Mouse (Mus musculus): Measurements from ENCODE around the gene Ppm1k. TPM values are rescaled to one million over a fixed set of nuclear protein-coding genes. Genes with fewer than 3 reads are reported as not detected.
"Not testable (repeated sequence)": the region's sequence is repeated elsewhere in the genome, so short reads cannot be mapped to it uniquely, and the experiment has no call there.

The Ppm1k gene
- polyA plus RNA-seq, 1 experiment from 2014 or later, result 5.0 TPM

DNA sequence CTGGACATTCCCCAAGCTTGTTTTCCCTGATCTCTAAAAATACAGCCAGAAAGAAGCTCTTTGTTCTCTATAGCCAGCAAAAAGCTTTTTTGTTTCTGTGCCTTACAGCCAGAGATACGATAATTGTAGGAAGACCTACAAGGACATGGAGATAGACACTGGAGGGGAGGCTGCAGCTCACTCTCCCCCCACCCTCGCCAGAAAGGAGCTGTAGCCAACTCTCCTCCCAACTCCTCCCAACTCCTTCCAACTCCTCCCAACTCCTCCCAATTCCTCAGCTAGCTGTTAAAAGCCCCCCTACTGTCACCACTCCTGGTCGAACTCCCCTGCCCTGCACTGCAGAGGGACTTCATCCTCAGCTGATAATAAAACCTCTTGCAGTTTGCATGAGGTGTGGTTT, 67.1 kb downstream of the Ppm1k start:
- H3K9ac ChIP-seq (ENCODE audit: low read length); H3K4me3 ChIP-seq (ENCODE audit: low read depth, low read length); ATAC-seq (ENCODE audit: insufficient number of reproducible peaks, low FRiP score, low TSS enrichment, low read depth); H3K27ac ChIP-seq (replicated peaks; ENCODE audit: low read depth, low read length); H3K36me3 ChIP-seq (ENCODE audit: control insufficient read depth, insufficient read depth, low read length); H3K9me3 ChIP-seq (ENCODE audit: control insufficient read depth, low read length); H3K27me3 ChIP-seq (ENCODE audit: control insufficient read depth, insufficient read depth, low read length); DNase-seq (ENCODE audit: low spot score); H3K4me2 ChIP-seq (ENCODE audit: low read depth, severe bottlenecking); H3K4me1 ChIP-seq (ENCODE audit: control insufficient read depth, insufficient read depth, low read length): not testable (repeated sequence)
- WGBS, result 23% methylated on average over 3 of the region's 3 CpGs

Other genes starting within 250 kb of the Ppm1k start
- not detected in 2 replicates for gene Vmn1r16, start 206.0 kb downstream of the Ppm1k start, polyA plus RNA-seq (2014; fragmentation: Nextera tagmentation; extraction: Ambion mirVana)
- gene Vmn1r17, start 171.7 kb downstream of the Ppm1k start, polyA plus RNA-seq (2014; fragmentation: Nextera tagmentation; extraction: Ambion mirVana), result not detected in 2 replicates
- not detected in 2 replicates for gene Vmn1r18, start 139.7 kb downstream of the Ppm1k start, polyA plus RNA-seq (2014; fragmentation: Nextera tagmentation; extraction: Ambion mirVana)
- gene Vmn1r19, start 131.7 kb downstream of the Ppm1k start, polyA plus RNA-seq (2014; fragmentation: Nextera tagmentation; extraction: Ambion mirVana), result not detected in 2 replicates
- not detected in 2 replicates for gene Vmn1r20, start 106.5 kb downstream of the Ppm1k start, polyA plus RNA-seq (2014; fragmentation: Nextera tagmentation; extraction: Ambion mirVana)
- 1.6 and 2.1 TPM in 2 replicates for gene Herc6, start 45.5 kb upstream of the Ppm1k start, polyA plus RNA-seq (2014; fragmentation: Nextera tagmentation; extraction: Ambion mirVana)
- gene Pyurf, start 156.6 kb upstream of the Ppm1k start, polyA plus RNA-seq (2014; fragmentation: Nextera tagmentation; extraction: Ambion mirVana), result 17.2 and 18.9 TPM in 2 replicates
- 42.7 and 44.6 TPM in 2 replicates for gene Lancl2, start 167.1 kb upstream of the Ppm1k start, polyA plus RNA-seq (2014; fragmentation: Nextera tagmentation; extraction: Ambion mirVana)

Measured in limb, embryonic 11.5 days (tissue).